Mouse (Mus musculus) hindbrain, embryonic 13.5 days (tissue): Measurements from ENCODE around the gene Taf15. TPM values are rescaled to one million over a fixed set of nuclear protein-coding genes. Genes with fewer than 3 reads are reported as not detected.
"Not testable (repeated sequence)": the region's sequence is repeated elsewhere in the genome, so short reads cannot be mapped to it uniquely, and the experiment has no call there.

Experiments used
- ATAC-seq: fragments of 200-750 bp; cut with Nextera tagmentation; 2 replicates; pipeline ENCODE4 v1.8.0; 2017; ENCODE audit warnings: moderate TSS enrichment; ENCODE audit not compliant: low FRiP score
- H3K27ac ChIP-seq: fragments of 300-500 bp; sonication (generic); 2 replicates; pipeline ENCODE4 v1.5.1; 2015; ENCODE audit warnings: inconsistent platforms, mild to moderate bottlenecking, moderate library complexity
- H3K27me3 ChIP-seq: fragments of 300-500 bp; sonication (generic); 2 replicates; pipeline ENCODE4 v1.6.1; 2015; ENCODE audit warnings: mild to moderate bottlenecking, inconsistent platforms
- H3K36me3 ChIP-seq: fragments of 300-500 bp; sonication (generic); 2 replicates; pipeline ENCODE4 v1.6.1; 2015; ENCODE audit warnings: mild to moderate bottlenecking, inconsistent platforms
- H3K4me1 ChIP-seq: fragments of 300-500 bp; sonication (generic); replicated peaks from 2 replicates; pipeline ENCODE4 v1.6.1; 2015; ENCODE audit warnings: inconsistent platforms
- H3K4me2 ChIP-seq: fragments of 300-500 bp; sonication (generic); 2 replicates; pipeline ENCODE4 v1.6.1; 2015; ENCODE audit warnings: inconsistent platforms, mild to moderate bottlenecking, moderate library complexity
- H3K4me3 ChIP-seq: fragments of 300-500 bp; sonication (generic); 2 replicates; pipeline ENCODE4 v1.5.1; 2015; ENCODE audit warnings: mild to moderate bottlenecking, inconsistent platforms
- H3K9ac ChIP-seq: fragments of 300-500 bp; sonication (generic); 2 replicates; pipeline ENCODE4 v1.6.1; 2015; ENCODE audit warnings: mild to moderate bottlenecking, inconsistent platforms
- H3K9me3 ChIP-seq: fragments of 300-500 bp; sonication (generic); 2 replicates; pipeline ENCODE4 v1.6.1; 2016; ENCODE audit warnings: inconsistent platforms
- WGBS: fragments of 180-500 bp; shearing (Covaris S2); methylation state at CpG from one replicate; pipeline ENCODE4 v1.1.7; 2015; 5-methylcytosine and 5-hydroxymethylcytosine counted together
- polyA plus RNA-seq: library from polyadenylated mRNA; unstranded; fragments of >200 nt; fragmentation: Nextera tagmentation; extraction: Ambion mirVana; gene quantifications from 2 replicates; pipeline ENCODE4 v1.2.1, GENCODE M21; 2015

Gene Taf15
- polyA plus RNA-seq, 1 experiment from 2014 or later = 16.4 TPM

- no peak overlapping the region for H3K9ac ChIP-seq
- 70% methylated on average over 12 of the region's 12 CpGs for WGBS
These were observed 56.1 kb downstream of the Taf15 start for GRCm38 (mm10) chr11:83529024-83529423.

GRCm38 (mm10) chr11:83530360-83530759 is 57.5 kb downstream of the Taf15 start, which contains the start of gene Ccl5:
Ccl5 (minus strand) TSS chr11:83530518.
- Histone ChIP-seq H3K4me1 (peaks cover 9% of the 10 kb centered on the region), H3K27me3 (no peaks in the 10 kb centered on the region), H3K9me3 (no peaks in the 10 kb centered on the region), H3K4me2 (no peak within 1 kb of the TSS), H3K9ac (no peak within 1 kb of the TSS), H3K4me3 (no peak within 1 kb of the TSS), H3K27ac (no peak within 1 kb of the TSS), H3K36me3 (peaks cover 9% of the 10 kb centered on the region; the same call in 1 of the 2 replicates)
- WGBS = 88% methylated on average over 5 of the region's 5 CpGs
- no peak for ATAC-seq

More at GRCm38 (mm10) chr11:83529024-83529423, 56.1 kb downstream of the Taf15 start:
- H3K4me2 ChIP-seq = no peak overlapping the region
- no peaks in the 10 kb centered on the region for H3K9me3 ChIP-seq
- H3K27ac ChIP-seq = no peak overlapping the region
- ATAC-seq = no peak
- H3K4me1 ChIP-seq = 0 out of 2 replicates have a peak, but pooled peaks cover 3% of the 10 kb centered on the region
- peaks cover 9% of the 10 kb centered on the region; the same call in 1 of the 2 replicates for H3K36me3 ChIP-seq
- no peak overlapping the region for H3K4me3 ChIP-seq
- no peaks in the 10 kb centered on the region for H3K27me3 ChIP-seq

GRCm38 (mm10) chr11:83533192-83533591 is 60.3 kb downstream of the Taf15 start:
- peaks cover 9% of the 10 kb centered on the region for H3K4me1 ChIP-seq
- H3K9me3 ChIP-seq = no peaks in the 10 kb centered on the region
- WGBS = 98% methylated on average over 1 of the region's 1 CpGs
- peaks cover 2% of the 10 kb centered on the region; the same call in 1 of the 2 replicates for H3K36me3 ChIP-seq
- H3K4me3 ChIP-seq = no peak overlapping the region
- H3K27me3 ChIP-seq = no peaks in the 10 kb centered on the region
- H3K4me2 ChIP-seq = no peak overlapping the region
- no peak for ATAC-seq
- no peak overlapping the region for H3K27ac ChIP-seq
- no peak overlapping the region for H3K9ac ChIP-seq

GRCm38 (mm10) chr11:83534143-83534542 is 61.3 kb downstream of the Taf15 start:
- Histone ChIP-seq H3K4me2 (0 out of 2 replicates have a peak overlapping the region, but pooled peaks have one; percentile 6), H3K4me3 (no peak overlapping the region), H3K9me3 (no peaks in the 10 kb centered on the region), H3K4me1 (peaks cover 9% of the 10 kb centered on the region), H3K36me3 (no peaks in the 10 kb centered on the region), H3K27ac (no peak overlapping the region), H3K9ac (no peak overlapping the region), H3K27me3 (no peaks in the 10 kb centered on the region)
- WGBS = 88% methylated on average over 8 of the region's 8 CpGs
- ATAC-seq = no peak

- WGBS = 56% methylated on average over 13 of the region's 13 CpGs
- ATAC-seq = no peak
- Histone ChIP-seq H3K4me2 (peak overlapping the region; percentile 6; the same call in 1 of the 2 replicates), H3K4me3 (no peak overlapping the region), H3K4me1 (peaks cover 6% of the 10 kb centered on the region), H3K27me3 (no peaks in the 10 kb centered on the region), H3K36me3 (no peaks in the 10 kb centered on the region), H3K9ac (no peak overlapping the region), H3K9me3 (no peaks in the 10 kb centered on the region), H3K27ac (no peak overlapping the region)
These were observed 61.9 kb downstream of the Taf15 start for GRCm38 (mm10) chr11:83534609-83535423.

GRCm38 (mm10) chr11:83536831-83537230 is 63.9 kb downstream of the Taf15 start:
- Histone ChIP-seq H3K4me3 (no peak overlapping the region), H3K9ac (no peak overlapping the region), H3K4me2 (no peak overlapping the region), H3K4me1 (peaks cover 6% of the 10 kb centered on the region), H3K27me3 (no peaks in the 10 kb centered on the region), H3K36me3 (no peaks in the 10 kb centered on the region), H3K27ac (no peak overlapping the region), H3K9me3 (no peaks in the 10 kb centered on the region)
- 90% methylated on average over 3 of the region's 3 CpGs for WGBS
- no peak for ATAC-seq

GRCm38 (mm10) chr11:83538705-83539314 is 65.9 kb downstream of the Taf15 start:
- no peaks in the 10 kb centered on the region; the same call in 1 of the 2 replicates for H3K36me3 ChIP-seq
- no peak overlapping the region for H3K4me2 ChIP-seq
- H3K4me3 ChIP-seq = no peak overlapping the region
- H3K9ac ChIP-seq = no peak overlapping the region
- no peak for ATAC-seq
- no peaks in the 10 kb centered on the region for H3K9me3 ChIP-seq
- no peak overlapping the region for H3K27ac ChIP-seq
- H3K4me1 ChIP-seq = peaks cover 6% of the 10 kb centered on the region
- 86% methylated on average over 3 of the region's 3 CpGs for WGBS
- H3K27me3 ChIP-seq = no peaks in the 10 kb centered on the region

GRCm38 (mm10) chr11:83540931-83541330 is 68.0 kb downstream of the Taf15 start:
- Histone ChIP-seq H3K27me3 (no peaks in the 10 kb centered on the region), H3K27ac (no peak overlapping the region), H3K4me1 (no peaks in the 10 kb centered on the region), H3K36me3 (no peaks in the 10 kb centered on the region; the same call in 1 of the 2 replicates), H3K4me2 (no peak overlapping the region), H3K9me3 (no peaks in the 10 kb centered on the region), H3K9ac (no peak overlapping the region), H3K4me3 (no peak overlapping the region)
- no peak for ATAC-seq
- WGBS = 88% methylated on average over 2 of the region's 2 CpGs

- ATAC-seq = no peak
- Histone ChIP-seq H3K9ac (no peak overlapping the region), H3K4me2 (no peak overlapping the region), H3K27me3 (no peaks in the 10 kb centered on the region), H3K27ac (no peak overlapping the region), H3K36me3 (no peaks in the 10 kb centered on the region; the same call in 1 of the 2 replicates), H3K4me3 (no peak overlapping the region), H3K4me1 (no peaks in the 10 kb centered on the region), H3K9me3 (no peaks in the 10 kb centered on the region)
- WGBS = 87% methylated on average over 3 of the region's 3 CpGs
These were observed 68.5 kb downstream of the Taf15 start for GRCm38 (mm10) chr11:83541415-83541814.

- H3K4me2 ChIP-seq = no peak overlapping the region
- H3K9me3 ChIP-seq = no peaks in the 10 kb centered on the region
- H3K27me3 ChIP-seq = no peaks in the 10 kb centered on the region
- 72% methylated on average over 3 of the region's 3 CpGs for WGBS
- ATAC-seq = no peak
- no peak overlapping the region for H3K9ac ChIP-seq
- no peaks in the 10 kb centered on the region; the same call in 1 of the 2 replicates for H3K36me3 ChIP-seq
- H3K27ac ChIP-seq = no peak overlapping the region
- H3K4me1 ChIP-seq = no peaks in the 10 kb centered on the region
- no peak overlapping the region for H3K4me3 ChIP-seq
These were observed 71.3 kb downstream of the Taf15 start for GRCm38 (mm10) chr11:83544214-83544613.

GRCm38 (mm10) chr11:83550186-83550632 is 77.3 kb downstream of the Taf15 start:
- no peak overlapping the region for H3K4me3 ChIP-seq
- H3K36me3 ChIP-seq = no peaks in the 10 kb centered on the region
- no peaks in the 10 kb centered on the region for H3K9me3 ChIP-seq
- no peak overlapping the region for H3K4me2 ChIP-seq
- H3K27ac ChIP-seq = no peak overlapping the region
- no peaks in the 10 kb centered on the region for H3K27me3 ChIP-seq
- ATAC-seq = no peak
- 92% methylated on average over 5 of the region's 5 CpGs for WGBS
- no peak overlapping the region for H3K9ac ChIP-seq
- no peaks in the 10 kb centered on the region for H3K4me1 ChIP-seq

- H3K27me3 ChIP-seq, H3K9ac ChIP-seq, H3K9me3 ChIP-seq, H3K27ac ChIP-seq, H3K4me1 ChIP-seq, H3K4me3 ChIP-seq, ATAC-seq, H3K36me3 ChIP-seq, H3K4me2 ChIP-seq: not testable (repeated sequence)
- 83% methylated on average over 6 of the region's 7 CpGs for WGBS
These were observed 78.2 kb downstream of the Taf15 start for GRCm38 (mm10) chr11:83551037-83551436.
